Mouse (Mus musculus) embryonic facial prominence, embryonic 13.5 days (tissue): ENCODE results near the gene 4933428G20Rik. TPM values are rescaled to one million over a fixed set of nuclear protein-coding genes. Genes with fewer than 3 reads are reported as not detected.

ENCODE experiments used
- ATAC-seq: fragments of 200-750 bp; cut with Nextera tagmentation; 2 replicates; pipeline ENCODE4 v1.8.0; 2017; ENCODE audit warnings: low read depth; ENCODE audit not compliant: insufficient number of reproducible peaks, insufficient read depth, low FRiP score, low TSS enrichment
- H3K27ac ChIP-seq: fragments of 300-500 bp; sonication (generic); 2 replicates; pipeline ENCODE4 v1.5.1; 2015; ENCODE audit warnings: moderate library complexity, mild to moderate bottlenecking, inconsistent platforms
- H3K27me3 ChIP-seq: fragments of 300-500 bp; sonication (generic); 2 replicates; pipeline ENCODE4 v1.6.1; 2015; ENCODE audit warnings: mild to moderate bottlenecking, inconsistent platforms
- H3K36me3 ChIP-seq: fragments of 300-500 bp; sonication (generic); 2 replicates; pipeline ENCODE4 v1.6.1; 2015; ENCODE audit warnings: mild to moderate bottlenecking, inconsistent platforms
- H3K4me1 ChIP-seq: fragments of 300-500 bp; sonication (generic); 2 replicates; pipeline ENCODE4 v1.6.1; 2015; ENCODE audit warnings: inconsistent platforms
- H3K4me2 ChIP-seq: fragments of 300-500 bp; sonication (generic); 2 replicates; pipeline ENCODE4 v1.6.1; 2015; ENCODE audit warnings: moderate library complexity, mild to moderate bottlenecking, inconsistent platforms
- H3K4me3 ChIP-seq: fragments of 300-500 bp; sonication (generic); 2 replicates; pipeline ENCODE4 v1.5.1; 2015; ENCODE audit warnings: mild to moderate bottlenecking, inconsistent platforms
- H3K9ac ChIP-seq: fragments of 300-500 bp; sonication (generic); 2 replicates; pipeline ENCODE4 v1.6.1; 2015; ENCODE audit warnings: mild to moderate bottlenecking, inconsistent platforms
- H3K9me3 ChIP-seq: fragments of 300-500 bp; sonication (generic); 2 replicates; pipeline ENCODE4 v1.6.1; 2016; ENCODE audit warnings: inconsistent platforms
- WGBS: fragments of 180-500 bp; shearing (Covaris S2); methylation state at CpG from one replicate; pipeline ENCODE4 v1.1.7; 2015; ENCODE audit warnings: mixed read lengths; 5-methylcytosine and 5-hydroxymethylcytosine counted together
- polyA plus RNA-seq: library from polyadenylated mRNA; unstranded; fragments of >200 nt; fragmentation: Nextera tagmentation; extraction: Ambion mirVana; gene quantifications from 2 replicates; pipeline ENCODE4 v1.2.1, GENCODE M21; 2015

4933428G20Rik gene
- polyA plus RNA-seq, 1 experiment from 2014 or later: 1.4 TPM

DNA sequence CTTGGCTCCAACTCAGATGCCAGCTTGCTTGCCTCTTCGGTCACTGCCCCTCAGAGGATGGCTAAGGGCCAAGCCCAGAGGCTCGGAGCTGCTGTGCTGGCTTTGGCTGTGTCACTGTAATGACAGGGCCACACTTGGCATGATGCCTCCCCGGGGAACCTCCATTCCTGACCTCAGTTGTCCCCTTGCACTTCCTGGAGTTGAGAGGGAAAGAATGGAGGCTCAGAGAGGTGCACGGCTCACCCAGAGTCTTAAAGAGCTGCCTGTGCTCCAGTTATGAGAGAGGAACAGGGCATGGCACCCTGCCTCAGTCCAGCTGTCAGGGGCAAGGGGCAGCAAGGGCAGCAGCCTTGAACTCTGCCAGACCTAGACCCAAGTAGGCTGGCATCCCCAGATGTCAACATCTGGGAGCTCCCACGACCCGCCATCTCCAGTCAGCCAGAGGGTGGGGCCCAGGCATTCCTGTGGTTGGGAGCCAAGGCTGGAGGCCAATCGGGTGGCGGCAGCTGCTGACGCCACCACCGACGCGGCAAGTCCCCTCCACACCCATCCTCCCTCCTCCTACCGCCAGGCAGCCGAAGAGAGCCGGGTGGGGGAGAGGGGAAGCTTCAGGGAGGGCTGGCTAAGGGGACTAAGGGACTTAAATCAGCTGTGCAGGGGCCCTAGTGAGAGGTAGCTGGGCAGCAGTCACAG is 50.4 kb downstream of the 4933428G20Rik start:
- peak overlapping the region; percentile 58 for H3K4me3 ChIP-seq
- peak; percentile 78 for ATAC-seq
- peak overlapping the region; percentile 93 for H3K27ac ChIP-seq
- no peaks in the 10 kb centered on the region for H3K9me3 ChIP-seq
- peaks cover 50% of the 10 kb centered on the region for H3K4me1 ChIP-seq
- 12% methylated on average over 15 of the region's 15 CpGs for WGBS
- H3K4me2 ChIP-seq: peak overlapping the region; percentile 84
- peak overlapping the region; percentile 78 for H3K9ac ChIP-seq
- no peaks in the 10 kb centered on the region for H3K27me3 ChIP-seq
- peaks cover 80% of the 10 kb centered on the region for H3K36me3 ChIP-seq

- Histone ChIP-seq H3K4me3 (no peak overlapping the region), H3K27ac (peak overlapping the region; percentile 93)
- no peak for ATAC-seq
These were observed 51.3 kb downstream of the 4933428G20Rik start for GRCm38 (mm10) chr11:97448611-97449394.

GRCm38 (mm10) chr11:97447979-97448378 is 52.2 kb downstream of the 4933428G20Rik start:
- Histone ChIP-seq H3K9me3 (no peaks in the 10 kb centered on the region), H3K27ac (no peak overlapping the region), H3K4me3 (no peak overlapping the region), H3K9ac (no peak overlapping the region), H3K4me2 (no peak overlapping the region), H3K36me3 (peaks cover 72% of the 10 kb centered on the region), H3K4me1 (peaks cover 48% of the 10 kb centered on the region), H3K27me3 (no peaks in the 10 kb centered on the region)
- 79% methylated on average over 7 of the region's 7 CpGs for WGBS
- ATAC-seq: no peak

More at GRCm38 (mm10) chr11:97448611-97449394, 51.3 kb downstream of the 4933428G20Rik start:
- H3K4me1 ChIP-seq: peaks cover 50% of the 10 kb centered on the region
- H3K9ac ChIP-seq: peak overlapping the region; percentile 78; the same call in 1 of the 2 replicates
- peaks cover 81% of the 10 kb centered on the region for H3K36me3 ChIP-seq
- 85% methylated on average over 11 of the region's 11 CpGs for WGBS
- H3K4me2 ChIP-seq: no peak overlapping the region
- H3K9me3 ChIP-seq: no peaks in the 10 kb centered on the region
- H3K27me3 ChIP-seq: no peaks in the 10 kb centered on the region

GRCm38 (mm10) chr11:97445999-97446511 is 54.1 kb downstream of the 4933428G20Rik start:
- no peak for ATAC-seq
- 76% methylated on average over 4 of the region's 4 CpGs for WGBS
- Histone ChIP-seq H3K27ac (peak overlapping the region; percentile 22; the same call in 1 of the 2 replicates), H3K9me3 (no peaks in the 10 kb centered on the region), H3K4me3 (no peak overlapping the region), H3K4me1 (peaks cover 48% of the 10 kb centered on the region), H3K9ac (0 out of 2 replicates have a peak overlapping the region, but pooled peaks have one; percentile 46), H3K36me3 (peaks cover 53% of the 10 kb centered on the region), H3K4me2 (no peak overlapping the region), H3K27me3 (no peaks in the 10 kb centered on the region)

- WGBS: 74% methylated on average over 6 of the region's 6 CpGs
- H3K36me3 ChIP-seq: peaks cover 53% of the 10 kb centered on the region
- no peaks in the 10 kb centered on the region for H3K27me3 ChIP-seq
- peaks cover 48% of the 10 kb centered on the region for H3K4me1 ChIP-seq
- H3K4me3 ChIP-seq: no peak overlapping the region
- no peak overlapping the region for H3K4me2 ChIP-seq
- 0 out of 2 replicates have a peak overlapping the region, but pooled peaks have one; percentile 46 for H3K9ac ChIP-seq
- H3K9me3 ChIP-seq: no peaks in the 10 kb centered on the region
- no peak for ATAC-seq
- peak overlapping the region; percentile 22; the same call in 1 of the 2 replicates for H3K27ac ChIP-seq
These were observed 54.5 kb downstream of the 4933428G20Rik start for GRCm38 (mm10) chr11:97445596-97445995.

- H3K9me3 ChIP-seq: no peaks in the 10 kb centered on the region
- H3K27ac ChIP-seq: peak overlapping the region; percentile 81; the same call in 1 of the 2 replicates
- ATAC-seq: no peak
- H3K4me1 ChIP-seq: peaks cover 56% of the 10 kb centered on the region
- H3K36me3 ChIP-seq: peaks cover 40% of the 10 kb centered on the region
- peak overlapping the region; percentile 82 for H3K4me2 ChIP-seq
- H3K27me3 ChIP-seq: no peaks in the 10 kb centered on the region
- no peak overlapping the region for H3K4me3 ChIP-seq
- 81% methylated on average over 11 of the region's 11 CpGs for WGBS
- peak overlapping the region; percentile 51 for H3K9ac ChIP-seq
These were observed 57.1 kb downstream of the 4933428G20Rik start for GRCm38 (mm10) chr11:97442891-97443675.

DNA sequence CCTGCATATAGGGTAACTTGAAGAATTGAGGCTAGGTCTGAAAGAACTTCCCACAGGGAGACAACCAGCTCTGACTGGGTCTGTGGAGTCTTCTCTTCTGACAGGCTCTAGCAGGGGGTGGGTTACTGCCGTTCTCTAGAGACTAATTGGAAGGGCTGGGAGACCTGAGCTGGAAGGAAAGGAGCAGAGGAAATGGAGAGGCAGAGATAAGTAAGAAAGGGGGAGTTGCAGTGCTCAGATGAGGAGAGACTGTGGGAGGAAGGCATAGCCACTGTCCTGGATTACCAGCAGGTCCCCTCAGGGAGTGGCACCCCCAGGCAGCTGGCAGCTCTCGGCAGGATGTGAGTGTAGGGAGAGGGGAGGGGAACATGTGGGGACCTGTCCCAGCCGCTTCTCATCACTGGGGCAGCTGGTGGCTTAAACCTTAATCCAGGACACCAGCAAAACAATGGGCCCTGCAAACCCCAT is 58.4 kb downstream of the 4933428G20Rik start:
- no peaks in the 10 kb centered on the region for H3K9me3 ChIP-seq
- H3K4me3 ChIP-seq: peak overlapping the region; percentile 67
- H3K4me1 ChIP-seq: peaks cover 70% of the 10 kb centered on the region
- H3K9ac ChIP-seq: peak overlapping the region; percentile 88
- 4% methylated on average over 3 of the region's 3 CpGs for whole genome bisulfite sequencing
- peaks cover 27% of the 10 kb centered on the region for H3K36me3 ChIP-seq
- no peak for ATAC-seq
- H3K27me3 ChIP-seq: no peaks in the 10 kb centered on the region
- peak overlapping the region; percentile 82 for H3K4me2 ChIP-seq
- H3K27ac ChIP-seq: peak overlapping the region; percentile 81

DNA sequence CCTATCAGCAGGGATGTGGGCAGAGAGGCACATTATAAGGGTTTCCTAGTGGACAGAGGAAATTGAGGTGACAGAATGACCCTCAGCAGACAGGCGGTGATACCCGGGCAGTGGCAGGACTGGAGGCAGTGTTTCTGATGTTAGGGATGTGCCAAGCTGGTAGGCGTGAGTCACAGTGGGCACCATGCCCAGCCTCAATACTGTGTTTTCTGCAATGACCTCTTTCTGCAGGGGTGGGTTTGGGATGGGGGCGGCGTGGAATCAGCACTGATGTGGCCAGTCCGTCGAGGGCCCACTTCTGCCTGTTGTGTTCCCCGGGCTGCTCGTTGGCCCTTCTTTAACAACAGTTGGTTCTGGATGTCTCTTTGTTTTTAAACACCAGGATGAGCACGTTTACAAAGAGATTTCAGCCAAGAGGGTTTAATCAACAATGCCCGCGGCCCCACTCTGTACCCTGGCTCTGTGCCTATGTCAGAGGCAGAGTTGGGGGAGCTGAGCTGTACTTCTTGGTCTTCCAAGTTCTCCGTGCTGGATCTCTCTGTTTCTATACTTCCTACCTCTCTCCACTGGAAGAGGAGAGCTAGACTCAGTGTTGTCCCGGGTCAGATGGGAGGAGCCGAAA is 59.0 kb downstream of the 4933428G20Rik start:
- 48% methylated on average over 15 of the region's 15 CpGs for WGBS
- Histone ChIP-seq H3K27ac (peak overlapping the region; percentile 81), H3K27me3 (no peaks in the 10 kb centered on the region), H3K4me3 (peak overlapping the region; percentile 67), H3K9me3 (no peaks in the 10 kb centered on the region), H3K36me3 (peaks cover 21% of the 10 kb centered on the region), H3K9ac (peak overlapping the region; percentile 88), H3K4me2 (peak overlapping the region; percentile 82), H3K4me1 (peaks cover 73% of the 10 kb centered on the region)
- ATAC-seq: no peak
